Mouse (Mus musculus) CH12.LX (cell line): Measurements from ENCODE around the gene Wdr37. TPM values are rescaled to one million over a fixed set of nuclear protein-coding genes. Genes with fewer than 3 reads are reported as not detected.

Source experiments
- DNase-seq: peaks from one replicate; pipeline ENCODE4 v3.0.0-alpha.2; 2013; ENCODE audit errors: extremely low read depth
- H3K27ac ChIP-seq: 2 replicates; pipeline ENCODE4 v1.5.1; 2012; ENCODE audit warnings: low read depth, mild to moderate bottlenecking, control low read depth, moderate library complexity; ENCODE audit not compliant: insufficient read depth
- H3K27me3 ChIP-seq: replicated peaks from 2 replicates; pipeline ENCODE3; 2012; ENCODE audit warnings: inconsistent platforms
- H3K36me3 ChIP-seq, 2 experiments: replicated peaks in 1 of 2; 2 replicates each; pipeline versions ENCODE3 to v1.6.1; 2012; ENCODE audit warnings: inconsistent platforms in 1 of 2, low read length in 1 of 2, mild to moderate bottlenecking in 1 of 2, mixed read lengths in 1 of 2, moderate library complexity in 1 of 2; ENCODE audit not compliant: control insufficient read depth in 1 of 2, insufficient read depth in 1 of 2
- H3K4me1 ChIP-seq, 2 experiments: 2 replicates each; pipeline ENCODE4 v1.6.1; 2012; ENCODE audit warnings: inconsistent platforms in 1 of 2, moderate library complexity in 1 of 2; ENCODE audit not compliant: insufficient read depth in 2 of 2, control insufficient read depth in 1 of 2
- H3K4me2 ChIP-seq: 2 replicates; pipeline ENCODE4 v1.6.1; 2012; ENCODE audit warnings: low read depth, mild to moderate bottlenecking, control low read depth; ENCODE audit not compliant: poor library complexity, insufficient read depth, severe bottlenecking
- H3K4me3 ChIP-seq, 3 experiments: fragments of 150-350 bp in 1 of 3; sonication (generic) in 1 of 3; replicated peaks in 1 of 3; 2 replicates each; pipeline versions ENCODE3 to v1.5.1; 2011 to 2012; ENCODE audit warnings: low read depth in 2 of 3, low read length in 2 of 3, mild to moderate bottlenecking in 2 of 3, moderate library complexity in 2 of 3, control low read depth in 1 of 3, improper control_type of control experiment in 1 of 3, inconsistent platforms in 1 of 3, mixed read lengths in 1 of 3; ENCODE audit not compliant: poor library complexity in 1 of 3
- H3K79me2 ChIP-seq: replicated peaks from 2 replicates; pipeline ENCODE4 v1.6.1; 2012; ENCODE audit warnings: mild to moderate bottlenecking, moderate library complexity; ENCODE audit not compliant: control insufficient read depth, poor library complexity, insufficient read depth, severe bottlenecking; ENCODE audit errors: extremely low read depth
- H3K9ac ChIP-seq: 2 replicates; pipeline ENCODE4 v1.6.1; 2012; ENCODE audit warnings: low read depth, mild to moderate bottlenecking, control low read depth, moderate library complexity; ENCODE audit not compliant: insufficient read depth
- H3K9me3 ChIP-seq: replicated peaks from 2 replicates; pipeline ENCODE3; 2012; ENCODE audit warnings: low read length, inconsistent platforms, mixed read lengths
- BHLHE40 ChIP-seq: IDR thresholded peaks from 2 replicates; pipeline ENCODE4 v1.6.1; 2011; ENCODE audit warnings: mild to moderate bottlenecking, low read depth, low read length, improper control_type of control experiment
- CHD1 ChIP-seq: IDR thresholded peaks from 2 replicates; pipeline ENCODE4 v1.6.1; 2012; ENCODE audit warnings: low read depth, low read length, improper control_type of control experiment, inconsistent platforms
- CHD2 ChIP-seq: IDR thresholded peaks from 2 replicates; pipeline ENCODE4 v1.6.1; 2011; ENCODE audit warnings: low read length, improper control_type of control experiment
- CTCF ChIP-seq, 2 experiments: IDR thresholded peaks in 1 of 2; conservative IDR thresholded peaks in 1 of 2; 2 replicates each; pipeline ENCODE4 v1.5.1; 2011 to 2012; ENCODE audit warnings: low read depth in 2 of 2, low read length in 2 of 2, improper control_type of control experiment in 1 of 2, inconsistent platforms in 1 of 2, mild to moderate bottlenecking in 1 of 2, moderate library complexity in 1 of 2
- E2F4 ChIP-seq: IDR thresholded peaks from 2 replicates; pipeline ENCODE4 v1.6.1; 2011; ENCODE audit warnings: low read depth, low read length, improper control_type of control experiment; ENCODE audit not compliant: insufficient replicate concordance
- ELF1 ChIP-seq: IDR thresholded peaks from 2 replicates; pipeline ENCODE4 v1.6.1; 2014; ENCODE audit warnings: low read depth, mild to moderate bottlenecking, inconsistent platforms, low read length, improper control_type of control experiment
- EP300 ChIP-seq: IDR thresholded peaks from 2 replicates; pipeline ENCODE4 v1.6.1; 2011; ENCODE audit warnings: low read length, improper control_type of control experiment
- ETS1 ChIP-seq: conservative IDR thresholded peaks from 2 replicates; pipeline ENCODE4 v1.6.1; 2012; ENCODE audit warnings: low read depth, mild to moderate bottlenecking, inconsistent platforms, low read length, improper control_type of control experiment, moderate library complexity
- GABPA ChIP-seq: IDR thresholded peaks from 2 replicates; pipeline ENCODE4 v1.6.1; 2012; ENCODE audit warnings: low read depth, low read length, improper control_type of control experiment, inconsistent platforms; ENCODE audit not compliant: insufficient replicate concordance
- HCFC1 ChIP-seq: IDR thresholded peaks from 2 replicates; pipeline ENCODE4 v1.6.1; 2012; ENCODE audit warnings: low read depth, mild to moderate bottlenecking, inconsistent platforms, low read length, improper control_type of control experiment
- IRF4 ChIP-seq: IDR thresholded peaks from 2 replicates; pipeline ENCODE4 v1.6.1; 2014; ENCODE audit warnings: low read depth, mild to moderate bottlenecking, inconsistent platforms, low read length, improper control_type of control experiment
- JUN ChIP-seq: IDR thresholded peaks from 2 replicates; pipeline ENCODE4 v1.6.1; 2011; ENCODE audit warnings: low read depth, mild to moderate bottlenecking, low read length, improper control_type of control experiment, moderate library complexity; ENCODE audit not compliant: insufficient read depth
- JUND ChIP-seq: conservative IDR thresholded peaks from 2 replicates; pipeline ENCODE4 v1.6.1; 2011; ENCODE audit warnings: low read depth, low read length, improper control_type of control experiment
- KAT2A ChIP-seq: IDR thresholded peaks from 2 replicates; pipeline ENCODE4 v1.6.1; 2012; ENCODE audit warnings: low read length, improper control_type of control experiment, inconsistent platforms; ENCODE audit not compliant: insufficient replicate concordance
- MAFK ChIP-seq: IDR thresholded peaks from 2 replicates; pipeline ENCODE4 v1.6.1; 2011; ENCODE audit warnings: low read length, improper control_type of control experiment; ENCODE audit not compliant: insufficient replicate concordance
- MAX ChIP-seq: IDR thresholded peaks from 2 replicates; pipeline ENCODE4 v1.6.1; 2011; ENCODE audit warnings: low read length, improper control_type of control experiment
- MAZ ChIP-seq: IDR thresholded peaks from 2 replicates; pipeline ENCODE4 v1.6.1; 2012; ENCODE audit warnings: low read depth, mild to moderate bottlenecking, inconsistent platforms, low read length, improper control_type of control experiment, moderate library complexity
- MEF2A ChIP-seq: IDR thresholded peaks from 2 replicates; pipeline ENCODE4 v1.6.1; 2014; ENCODE audit warnings: low read depth, mild to moderate bottlenecking, inconsistent platforms, low read length, improper control_type of control experiment, borderline replicate concordance
- MXI1 ChIP-seq: IDR thresholded peaks from 2 replicates; pipeline ENCODE4 v1.6.1; 2011; ENCODE audit warnings: mild to moderate bottlenecking, low read depth, low read length, improper control_type of control experiment
- MYC ChIP-seq: IDR thresholded peaks from 2 replicates; pipeline ENCODE4 v1.6.1; 2011; ENCODE audit warnings: low read depth, mild to moderate bottlenecking, improper control_type of control experiment, low read length
- NELFE ChIP-seq: IDR thresholded peaks from 2 replicates; pipeline ENCODE4 v1.6.1; 2011; ENCODE audit warnings: low read depth, low read length, improper control_type of control experiment
- NRF1 ChIP-seq: IDR thresholded peaks from 2 replicates; pipeline ENCODE4 v1.6.1; 2014; ENCODE audit warnings: low read depth, mild to moderate bottlenecking, inconsistent platforms, low read length, improper control_type of control experiment, moderate library complexity
- PAX5 ChIP-seq: IDR thresholded peaks from 2 replicates; pipeline ENCODE4 v1.6.1; 2012; ENCODE audit warnings: low read length, inconsistent platforms, mixed read lengths
- POLR2A ChIP-seq: IDR thresholded peaks from 2 replicates; pipeline ENCODE4 v1.6.1; 2011; ENCODE audit warnings: low read depth, mild to moderate bottlenecking, improper control_type of control experiment, low read length
- POLR2AphosphoS2 ChIP-seq: IDR thresholded peaks from 2 replicates; pipeline ENCODE4 v1.6.1; 2011; ENCODE audit warnings: low read depth, low read length, improper control_type of control experiment
- RAD21 ChIP-seq: IDR thresholded peaks from 2 replicates; pipeline ENCODE4 v1.6.1; 2011; ENCODE audit warnings: low read depth, mild to moderate bottlenecking, low read length, improper control_type of control experiment, moderate library complexity
- RCOR1 ChIP-seq: conservative IDR thresholded peaks from 2 replicates; pipeline ENCODE4 v1.6.1; 2012; ENCODE audit warnings: low read depth, mild to moderate bottlenecking, inconsistent platforms, low read length, improper control_type of control experiment
- SIN3A ChIP-seq: IDR thresholded peaks from 2 replicates; pipeline ENCODE4 v1.6.1; 2012; ENCODE audit warnings: low read length, improper control_type of control experiment, inconsistent platforms
- SMC3 ChIP-seq: IDR thresholded peaks from 2 replicates; pipeline ENCODE4 v1.6.1; 2011; ENCODE audit warnings: low read depth, low read length, improper control_type of control experiment
- TBP ChIP-seq: conservative IDR thresholded peaks from 2 replicates; pipeline ENCODE4 v1.6.1; 2011; ENCODE audit warnings: low read depth, low read length, improper control_type of control experiment
- TCF12 ChIP-seq: IDR thresholded peaks from 2 replicates; pipeline ENCODE4 v1.6.1; 2014; ENCODE audit warnings: low read depth, mild to moderate bottlenecking, inconsistent platforms, low read length, improper control_type of control experiment
- UBTF ChIP-seq: IDR thresholded peaks from 2 replicates; pipeline ENCODE4 v1.6.1; 2012; ENCODE audit warnings: low read depth, mild to moderate bottlenecking, inconsistent platforms, low read length, improper control_type of control experiment, moderate library complexity
- USF1 ChIP-seq: IDR thresholded peaks from 2 replicates; pipeline ENCODE4 v1.6.1; 2014; ENCODE audit warnings: low read depth, mild to moderate bottlenecking, inconsistent platforms, low read length, improper control_type of control experiment
- USF2 ChIP-seq: conservative IDR thresholded peaks from 2 replicates; pipeline ENCODE4 v1.6.1; 2011; ENCODE audit warnings: low read depth, low read length, improper control_type of control experiment
- ZC3H11A ChIP-seq: IDR thresholded peaks from 2 replicates; pipeline ENCODE4 v1.6.1; 2012; ENCODE audit warnings: low read depth, mild to moderate bottlenecking, inconsistent platforms, low read length, improper control_type of control experiment
- ZKSCAN1 ChIP-seq: IDR thresholded peaks from 2 replicates; pipeline ENCODE4 v1.6.1; 2012; ENCODE audit warnings: low read depth, inconsistent platforms, low read length, improper control_type of control experiment, borderline replicate concordance
- ZMIZ1 ChIP-seq: IDR thresholded peaks from 2 replicates; pipeline ENCODE4 v1.6.1; 2012; ENCODE audit warnings: low read depth, mild to moderate bottlenecking, inconsistent platforms, low read length, improper control_type of control experiment
- ZNF384 ChIP-seq: IDR thresholded peaks from 2 replicates; pipeline ENCODE4 v1.6.1; 2012; ENCODE audit warnings: low read depth, low read length, improper control_type of control experiment, inconsistent platforms
- dilution Hi-C: fragments of 300-500 bp; cut with MboI; formaldehyde crosslinking; loops from 2 replicates; pipeline ENCODE4 v1.14.3; 2020; ENCODE audit warnings: low sequenced_read_pairs; ENCODE audit not compliant: extremely low pct_unique_long_range_greater_than_20kb, extremely low pct_ligation_motif_present
- in situ Hi-C: fragments of 300-500 bp; cut with MboI; formaldehyde crosslinking; loops from 3 replicates; pipeline ENCODE4 v1.14.3; 2019; ENCODE audit warnings: low sequenced_read_pairs, low pct_ligation_motif_present, low pct_unique_long_range_greater_than_20kb, mixed read lengths
- polyA plus RNA-seq: library from polyadenylated mRNA; unstranded; fragments of >175 nt; gene quantifications from 2 replicates; pipeline ENCODE4 v1.2.1, GENCODE M21; 2012; ENCODE audit warnings: low read depth; ENCODE audit not compliant: insufficient read length
- total RNA-seq, 2 experiments: library from RNA; depleted of rRNA; stranded (reverse); fragments of 300-350 nt in 1 of 2; fragments of >200 nt in 1 of 2; gene quantifications; 2 replicates each; pipeline ENCODE4 v1.2.3; 2012 to 2014

Wdr37 gene
- total and polyA plus RNA-seq, 3 experiments, result 11.8 to 24.2 (median 13.4) TPM

DNA sequence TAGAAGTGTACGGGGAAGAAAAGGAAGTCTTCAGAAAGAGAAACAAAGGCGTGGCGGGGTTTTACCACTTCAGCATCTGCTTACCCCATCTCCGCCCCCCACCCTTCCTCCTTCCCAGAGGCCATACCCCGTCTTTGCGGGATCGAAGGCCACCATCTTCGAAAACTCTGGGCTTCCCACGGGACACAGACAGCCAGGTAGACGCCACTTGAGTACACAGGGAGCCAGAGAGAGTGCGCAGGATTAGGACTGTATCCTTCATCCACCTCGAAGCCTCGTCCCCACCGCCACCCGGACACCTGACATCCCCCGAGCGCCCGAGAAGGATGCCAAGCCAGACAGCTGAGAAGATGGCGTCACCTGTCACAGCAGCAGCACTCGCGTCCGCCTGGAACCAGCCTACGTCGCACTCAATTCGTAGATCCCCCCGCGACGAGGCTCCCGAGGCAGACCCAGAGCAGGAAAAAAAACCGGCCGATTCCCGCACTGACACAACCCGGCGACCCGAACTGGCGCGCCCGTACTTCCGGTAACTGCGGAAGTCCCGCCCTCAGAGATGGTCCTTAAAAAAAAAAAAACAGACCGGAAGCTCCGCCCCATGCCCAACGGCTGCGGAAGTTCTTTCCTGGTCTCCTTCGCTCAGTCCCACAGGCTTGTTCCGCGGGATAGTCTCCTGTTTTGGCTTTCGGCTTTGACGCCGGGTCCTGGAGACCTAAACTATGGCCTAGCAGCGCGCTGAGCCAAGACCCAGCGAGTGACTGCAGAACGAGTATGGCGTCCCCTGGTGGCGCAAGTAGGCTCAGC, 997 bp downstream of the Wdr37 start:
- H3K36me3 ChIP-seq, result peaks cover 8 to 17% of the 10 kb centered on the region in 2 experiments
- no peak overlapping the region for H3K4me2 ChIP-seq
- H3K27ac ChIP-seq, result peak overlapping the region; percentile 88
- H3K4me1 ChIP-seq, result peaks cover 2 to 40% of the 10 kb centered on the region in 2 experiments; a peak in 2 of 4 replicates
- TF ChIP-seq MAFK (no peak), NRF1 (0 out of 2 replicates have a peak, but pooled peaks have one; percentile 42), KAT2A (0 out of 2 replicates have a peak, but pooled peaks have one; percentile 55), IRF4 (peak; percentile 56; the same call in 1 of the 2 replicates), TBP (0 out of 2 replicates have a peak, but pooled peaks have one; percentile 69), BHLHE40 (no peak), TCF12 (peak; percentile 83), USF1 (no peak), ETS1 (no peak), MAZ (peak; percentile 37; the same call in 1 of the 2 replicates), ZC3H11A (no peak), USF2 (no peak), ZMIZ1 (peak; percentile 61; the same call in 1 of the 2 replicates), CHD1 (no peak), CHD2 (no peak), GABPA (no peak), JUN (no peak), JUND (no peak), MEF2A (peak; percentile 71; the same call in 1 of the 2 replicates), NELFE (peak; percentile 69), SMC3 (peak; percentile 72), E2F4 (0 out of 2 replicates have a peak, but pooled peaks have one; percentile 45), MYC (peak; percentile 32; the same call in 1 of the 2 replicates), HCFC1 (peak; percentile 87), UBTF (peak; percentile 67; the same call in 1 of the 2 replicates), MAX (peak; percentile 27), RAD21 (peak; percentile 20), ELF1 (peak; percentile 96), ZNF384 (peak; percentile 99), RCOR1 (no peak), POLR2AphosphoS2 (no peak), MXI1 (peak; percentile 86), SIN3A (peak; percentile 78), CTCF (conservative IDR thresholded peaks at IDR 0.05 in 1 of 2, IDR thresholded peaks at IDR 0.05 in 1 of 2; ENCODE audit: low read depth in 2 of 2, low read length in 2 of 2) (peak; percentile 84 to 99), PAX5 (no peak), POLR2A (peak; percentile 77), EP300 (no peak), ZKSCAN1 (no peak)
- TF ChIP-seq, all 38 proteins: peak for 22
- dilution Hi-C loops (no loop called here), in situ Hi-C loops (no loop called here)
- H3K79me2 ChIP-seq, result peaks cover 43% of the 10 kb centered on the region
- H3K9me3 ChIP-seq, result no peaks in the 10 kb centered on the region
- no peaks in the 10 kb centered on the region for H3K27me3 ChIP-seq
- H3K4me3 ChIP-seq, result peak overlapping the region; percentile 88 to 99 (median 89)
- peak overlapping the region; percentile 58 for H3K9ac ChIP-seq
- DNase-seq, result peak; percentile 86
